Mouse (Mus musculus): ENCODE measurements around the gene Fcho1.

Fcho1 gene

GRCm38 (mm10) chr8:71680471-71680870, 45.0 kb downstream of the Fcho1 start:
- DNase-seq: peak; percentile 91

GRCm38 (mm10) chr8:71679550-71680168, 45.9 kb downstream of the Fcho1 start:
- peak; percentile 92 for DNase-seq

GRCm38 (mm10) chr8:71679116-71679515, 46.4 kb downstream of the Fcho1 start:
- DNase-seq: peak; percentile 89

- DNase-seq: no peak
Observed at GRCm38 (mm10) chr8:71678216-71678615, 47.3 kb downstream of the Fcho1 start.

- peak; percentile 96 for DNase-seq
Observed at GRCm38 (mm10) chr8:71677555-71677954, 48.0 kb downstream of the Fcho1 start.

- DNase-seq: peak; percentile 90
Observed at GRCm38 (mm10) chr8:71676803-71677202, 48.7 kb downstream of the Fcho1 start.

- DNase-seq: peak; percentile 98
Observed at GRCm38 (mm10) chr8:71676020-71676741, 49.3 kb downstream of the Fcho1 start, which contains the start of gene Jak3. Jak3 (plus strand) TSS chr8:71676296.

- peak; percentile 93 for DNase-seq
Observed at GRCm38 (mm10) chr8:71675456-71676019, 50.0 kb downstream of the Fcho1 start.

- no peak for DNase-seq
Observed at GRCm38 (mm10) chr8:71674071-71674470, 51.4 kb downstream of the Fcho1 start.

GRCm38 (mm10) chr8:71672168-71672735, 53.3 kb downstream of the Fcho1 start:
- DNase-seq: no peak

- peak; percentile 98 for DNase-seq
Observed at GRCm38 (mm10) chr8:71671549-71671965, 54.0 kb downstream of the Fcho1 start, which contains the start of gene Unc13a. Unc13a (minus strand) TSS chr8:71671757.

- DNase-seq: peak; percentile 93
Observed at GRCm38 (mm10) chr8:71670621-71671548, 54.6 kb downstream of the Fcho1 start.

GRCm38 (mm10) chr8:71670198-71670597, 55.3 kb downstream of the Fcho1 start:
- DNase-seq: no peak

- peak; percentile 95 for DNase-seq
Observed at GRCm38 (mm10) chr8:71668220-71668975, 57.1 kb downstream of the Fcho1 start.

GRCm38 (mm10) chr8:71667256-71667655, 58.3 kb downstream of the Fcho1 start:
- no peak for DNase-seq

- DNase-seq: no peak
Observed at GRCm38 (mm10) chr8:71666855-71667254, 58.7 kb downstream of the Fcho1 start.

GRCm38 (mm10) chr8:71665331-71666130, 60.0 kb downstream of the Fcho1 start:
- DNase-seq: peak; percentile 92

- peak; percentile 96 for DNase-seq
Observed at GRCm38 (mm10) chr8:71660325-71661120, 65.0 kb downstream of the Fcho1 start.

- no peak for DNase-seq
Observed at GRCm38 (mm10) chr8:71659751-71660150, 65.8 kb downstream of the Fcho1 start.

- DNase-seq: no peak
Observed at GRCm38 (mm10) chr8:71658515-71659049, 66.9 kb downstream of the Fcho1 start.
